Mouse (Mus musculus): ENCODE results near the gene Ipo5.

DNA sequence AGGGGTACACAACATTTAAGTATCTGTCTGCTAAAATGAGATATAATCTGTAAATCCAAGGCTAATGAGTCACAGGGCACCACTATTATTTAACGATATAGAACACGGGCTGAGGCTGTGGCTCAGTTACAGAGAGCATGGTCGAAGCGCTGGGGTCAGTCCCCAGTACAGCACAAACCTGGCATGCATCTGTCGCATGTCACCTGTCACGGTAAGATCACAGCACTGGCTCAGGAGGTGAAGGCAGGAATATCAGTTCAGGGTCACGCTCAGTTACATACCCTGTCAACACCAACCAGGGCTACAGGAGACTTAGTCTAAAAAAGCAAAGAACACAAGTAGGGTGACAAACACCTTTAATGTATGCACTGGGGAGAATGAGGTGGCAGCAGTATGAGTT is 36.6 kb upstream of the Ipo5 start:
- TF ChIP-seq POLR2A (IDR thresholded peaks at IDR 0.05; ENCODE audit: borderline replicate concordance, insufficient read depth, low read length) (no peak), CTCF (IDR thresholded peaks at IDR 0.05; ENCODE audit: borderline replicate concordance, insufficient read depth, low read depth, low read length) (no peak)

Measured in cerebellum, adult 2 months (tissue).